Mouse (Mus musculus): Measurements from ENCODE around the gene Tbc1d12.

Tbc1d12 gene

GRCm38 (mm10) chr19:38915677-38916076 is 79.3 kb downstream of the Tbc1d12 start:
- DNase-seq, result peak; percentile 42

DNA sequence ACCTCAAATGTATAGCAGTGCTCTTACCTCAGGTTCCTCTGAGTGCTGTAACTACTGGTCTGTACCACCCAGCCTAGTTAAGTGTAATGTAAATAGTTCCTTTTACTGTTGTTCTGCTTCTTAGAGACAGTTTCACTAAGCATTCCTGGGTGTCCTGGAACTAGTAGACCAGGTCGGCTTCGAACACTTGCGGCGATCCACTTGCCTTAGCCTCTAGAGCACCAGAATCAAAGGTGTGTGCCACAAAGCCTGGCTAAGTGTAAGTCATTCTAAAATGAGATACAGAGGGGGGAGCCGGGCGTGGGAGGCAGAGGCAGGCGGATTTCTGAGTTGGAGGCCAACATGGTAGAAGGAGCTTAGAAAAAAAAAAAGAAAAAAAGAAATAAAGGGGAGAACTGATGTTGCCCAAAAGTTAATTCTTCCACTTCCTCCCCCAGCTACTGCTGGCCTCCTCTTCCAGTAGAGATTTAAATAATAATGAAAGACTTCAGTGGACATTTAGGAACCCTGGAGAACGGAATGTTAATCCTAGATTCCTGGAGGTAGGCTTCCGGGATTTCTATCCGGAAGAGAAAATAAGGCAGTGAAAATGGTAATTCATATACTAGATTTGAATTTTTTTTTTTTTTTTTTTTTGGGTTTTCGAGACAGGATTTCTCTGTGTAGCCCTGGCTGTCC is 92.2 kb downstream of the Tbc1d12 start:
- DNase-seq, result no peak

DNA sequence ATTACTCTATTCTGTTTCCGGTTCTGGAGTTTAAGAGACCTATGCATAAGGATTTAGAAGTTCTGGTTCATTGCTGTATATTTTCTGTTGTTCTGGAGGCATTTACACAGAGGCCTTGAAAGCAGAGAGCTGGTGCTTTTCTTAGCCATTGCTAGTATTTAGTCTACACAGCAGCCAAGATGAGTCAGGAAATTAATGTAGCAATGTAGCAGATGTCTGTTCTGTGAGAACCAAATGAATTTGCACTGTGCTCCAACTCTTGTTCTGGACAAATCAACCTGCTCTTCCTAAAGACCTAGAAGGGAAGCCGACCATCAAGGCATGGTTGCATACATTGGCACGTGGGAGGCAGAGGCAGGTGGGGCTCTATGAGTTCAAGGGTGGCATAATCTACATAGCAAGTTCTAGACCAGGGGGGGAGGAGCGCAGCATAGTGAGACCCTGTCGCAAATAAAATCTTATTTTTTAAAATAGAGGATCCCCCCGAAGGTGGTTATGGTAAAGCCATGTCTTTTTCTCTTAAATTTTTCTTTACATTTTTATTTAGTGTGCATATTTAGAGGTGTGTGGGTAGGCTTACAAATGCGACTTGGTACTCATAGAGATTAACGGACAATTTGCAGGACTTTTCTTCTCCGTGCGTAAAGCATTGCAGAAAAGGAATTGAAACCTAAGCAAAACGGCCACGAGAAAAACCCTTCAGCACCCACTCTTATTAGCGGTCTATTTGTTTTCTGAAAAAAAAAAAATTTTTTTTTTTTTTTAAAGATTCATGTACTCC is 93.3 kb downstream of the Tbc1d12 start:
- peak; percentile 16 for DNase-seq

GRCm38 (mm10) chr19:38930252-38930787 is 93.9 kb downstream of the Tbc1d12 start:
- no peak for DNase-seq

DNA sequence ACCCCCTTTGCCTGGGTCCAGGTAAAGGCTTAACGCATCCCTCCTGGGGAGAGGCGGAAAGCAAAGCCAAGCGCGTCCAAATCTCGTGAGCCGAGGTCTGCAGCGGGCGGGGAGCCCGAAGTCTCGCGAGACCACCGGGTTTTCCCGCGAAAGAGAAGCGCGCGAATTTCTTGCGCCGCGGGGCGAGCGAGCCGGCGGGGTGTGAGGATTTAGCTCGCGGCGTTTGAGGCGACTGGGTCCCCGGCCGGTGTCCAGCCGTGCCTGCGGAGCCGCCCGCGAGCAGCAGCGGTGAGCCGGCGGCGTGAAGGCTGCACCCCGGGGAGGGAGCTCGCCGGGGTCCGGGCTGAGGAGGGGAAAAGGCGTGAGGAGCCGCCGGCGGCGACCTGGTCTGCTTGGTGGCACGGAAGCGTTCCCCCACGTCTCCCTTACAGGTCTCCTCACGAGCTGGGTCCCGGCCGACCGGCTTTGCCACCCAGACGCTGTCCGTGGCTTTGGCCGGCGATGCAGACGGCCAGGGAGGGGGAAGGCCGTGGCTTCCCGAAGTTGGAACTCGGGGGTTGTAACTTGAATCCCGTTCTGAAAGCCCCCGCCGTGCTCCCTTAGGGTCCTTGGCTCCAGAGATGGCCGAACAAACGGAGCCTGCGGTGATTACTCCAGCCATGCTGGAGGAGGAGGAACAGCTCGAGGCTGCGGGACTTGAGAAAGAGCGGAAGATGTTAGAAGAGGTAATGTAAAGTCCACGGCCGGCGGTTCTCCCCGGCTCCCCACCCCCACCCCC is 94.6 kb downstream of the Tbc1d12 start, which contains the start of gene Hells:
Hells (plus strand) TSS at position 128 of the 778 bp plus-strand sequence.
- peak; percentile 79 for DNase-seq

DNA sequence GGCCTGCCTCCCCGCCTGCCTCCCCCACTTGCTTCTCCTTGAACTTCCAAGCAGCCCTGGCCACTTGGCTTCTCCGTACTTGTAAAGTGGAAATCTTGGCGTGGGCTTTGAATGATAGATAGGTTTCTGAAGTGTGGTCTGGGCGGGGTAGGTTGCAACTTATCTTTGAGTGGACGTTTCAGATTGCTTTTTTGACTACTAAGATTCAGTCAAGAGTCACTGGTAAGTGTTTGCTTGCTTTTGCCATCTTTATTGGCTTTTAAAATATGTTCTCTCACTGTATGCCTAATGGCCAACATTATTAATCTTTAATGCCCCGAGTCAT is 95.1 kb downstream of the Tbc1d12 start:
- DNase-seq, result peak; percentile 11

- DNase-seq, result no peak
Observed at GRCm38 (mm10) chr19:38944590-38945307, 108.4 kb downstream of the Tbc1d12 start.

Data from cerebellum, adult 9-10 months (tissue).